Mouse (Mus musculus): ENCODE data around the gene Gm9821. TPM values are rescaled to one million over a fixed set of nuclear protein-coding genes. Genes with fewer than 3 reads are reported as not detected.

Gene Gm9821
- polyA plus RNA-seq, 1 experiment from 2014 or later: 0.59 TPM

DNA sequence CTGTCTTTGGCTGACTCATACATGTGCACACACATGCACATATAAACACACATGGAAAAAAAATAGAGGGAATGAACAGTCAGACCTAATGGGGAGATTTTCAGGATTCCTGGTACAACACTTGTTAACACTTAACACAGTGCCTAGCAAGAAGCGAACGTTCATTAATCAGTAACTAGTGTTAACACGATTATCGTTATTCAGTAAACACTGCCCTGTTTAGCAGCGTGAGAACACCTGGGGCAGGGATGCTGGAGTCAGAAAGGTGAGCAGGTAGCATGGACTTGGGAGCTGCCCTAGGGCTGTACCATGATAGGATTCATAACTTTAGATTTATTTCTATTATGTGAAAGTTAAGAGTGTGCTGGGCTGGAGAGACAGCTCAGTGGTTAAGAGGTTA, 50.5 kb downstream of the Gm9821 start:
- Histone ChIP-seq H3K27me3 (peaks cover 6% of the 10 kb centered on the region; the same call in 1 of the 2 replicates), H3K4me1 (replicated peaks) (no peaks in the 10 kb centered on the region), H3K4me3 (replicated peaks) (no peak overlapping the region), H3K4me2 (no peak overlapping the region), H3K9me3 (no peaks in the 10 kb centered on the region), H3K9ac (replicated peaks) (no peak overlapping the region), H3K27ac (no peak overlapping the region), H3K36me3 (no peaks in the 10 kb centered on the region)
- WGBS: 81% methylated on average over 5 of the region's 5 CpGs
- no peak for ATAC-seq (ENCODE audit: insufficient number of reproducible peaks, insufficient read depth, low FRiP score, low TSS enrichment, low read depth)

Small RNAs within 50 kb of the gene (microRNA-seq; reads per million reads assigned to microRNA genes)
- not detected for gene Mir6999

Other genes with a start within 250 kb of the Gm9821 start
- 28.1 and 28.7 TPM in 2 replicates for gene Atg13, start 235.1 kb upstream of the Gm9821 start, polyA plus RNA-seq (2016; fragmentation: Nextera tagmentation; extraction: Ambion mirVana)
- 24.0 and 25.2 TPM in 2 replicates for gene Harbi1, start 234.9 kb upstream of the Gm9821 start, polyA plus RNA-seq (2016; fragmentation: Nextera tagmentation; extraction: Ambion mirVana)
- 22.3 and 24.1 TPM in 2 replicates for gene Ambra1, start 215.6 kb upstream of the Gm9821 start, polyA plus RNA-seq (2016; fragmentation: Nextera tagmentation; extraction: Ambion mirVana)
- gene Chrm4, start 18.5 kb upstream of the Gm9821 start, polyA plus RNA-seq (2016; fragmentation: Nextera tagmentation; extraction: Ambion mirVana): 0.33 and 0.65 TPM in 2 replicates
- 2,281 and 2,291 TPM in 2 replicates for gene Mdk, start 13.4 kb upstream of the Gm9821 start, polyA plus RNA-seq (2016; fragmentation: Nextera tagmentation; extraction: Ambion mirVana)
- gene Dgkz, start 30.2 kb downstream of the Gm9821 start, polyA plus RNA-seq (2016; fragmentation: Nextera tagmentation; extraction: Ambion mirVana): 33.7 and 39.9 TPM in 2 replicates
- gene Creb3l1, start 78.8 kb downstream of the Gm9821 start, polyA plus RNA-seq (2016; fragmentation: Nextera tagmentation; extraction: Ambion mirVana): 1.3 and 2.6 TPM in 2 replicates
- gene Phf21a, start 147.4 kb downstream of the Gm9821 start, polyA plus RNA-seq (2016; fragmentation: Nextera tagmentation; extraction: Ambion mirVana): 34.2 and 43.6 TPM in 2 replicates

Measured in limb, embryonic 12.5 days (tissue).